Mouse (Mus musculus): ENCODE results near the gene Pde4b. TPM values are rescaled to one million over a fixed set of nuclear protein-coding genes. Genes with fewer than 3 reads are reported as not detected.

Pde4b gene
- polyA plus RNA-seq, 1 experiment: 21.1 TPM

DNA sequence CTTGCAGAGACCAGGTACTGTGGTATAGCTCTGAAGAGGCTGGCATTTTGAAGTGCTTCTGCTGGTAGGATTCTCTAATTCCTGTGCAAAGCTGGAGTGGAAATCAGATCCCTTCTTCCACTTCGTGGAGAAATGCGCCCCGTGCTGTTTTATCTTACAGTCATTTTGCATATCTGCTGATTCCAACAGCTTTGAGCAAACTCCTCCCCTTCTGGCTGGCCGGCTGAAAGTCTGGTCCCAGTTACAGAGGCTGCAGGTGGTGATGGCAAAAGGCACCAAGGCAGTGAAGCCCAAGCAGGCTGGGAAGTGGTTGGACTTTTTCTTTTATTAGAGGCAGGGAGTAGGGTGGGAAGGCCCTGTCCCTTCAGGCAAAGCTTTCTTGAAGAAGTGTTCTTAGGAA, 481.2 kb downstream of the Pde4b start:
- H3K27ac ChIP-seq (ENCODE audit: control insufficient read depth, insufficient read depth, low read length): peak overlapping the region; percentile 93
- no peaks in the 10 kb centered on the region for H3K36me3 ChIP-seq (ENCODE audit: control insufficient read depth, insufficient read depth, low read length)
- H3K4me3 ChIP-seq (ENCODE audit: control insufficient read depth, insufficient read depth, low read length): peak overlapping the region; percentile 34
- TF ChIP-seq CTCF (IDR thresholded peaks at IDR 0.05; ENCODE audit: borderline replicate concordance, control insufficient read depth, extremely low read depth, insufficient read depth, low read length, poor library complexity) (no peak), POLR2A (IDR thresholded peaks at IDR 0.05; ENCODE audit: control insufficient read depth, extremely low read depth, insufficient read depth, low read length, poor library complexity) (no peak)
- peak; percentile 61 for DNase-seq
- WGBS: 2% methylated on average over 4 of the region's 4 CpGs
- no peaks in the 10 kb centered on the region for H3K27me3 ChIP-seq (ENCODE audit: control insufficient read depth, insufficient read depth, low read length)
- peaks cover 25% of the 10 kb centered on the region for H3K4me1 ChIP-seq (replicated peaks; ENCODE audit: control insufficient read depth, insufficient read depth, low read length)

DNA sequence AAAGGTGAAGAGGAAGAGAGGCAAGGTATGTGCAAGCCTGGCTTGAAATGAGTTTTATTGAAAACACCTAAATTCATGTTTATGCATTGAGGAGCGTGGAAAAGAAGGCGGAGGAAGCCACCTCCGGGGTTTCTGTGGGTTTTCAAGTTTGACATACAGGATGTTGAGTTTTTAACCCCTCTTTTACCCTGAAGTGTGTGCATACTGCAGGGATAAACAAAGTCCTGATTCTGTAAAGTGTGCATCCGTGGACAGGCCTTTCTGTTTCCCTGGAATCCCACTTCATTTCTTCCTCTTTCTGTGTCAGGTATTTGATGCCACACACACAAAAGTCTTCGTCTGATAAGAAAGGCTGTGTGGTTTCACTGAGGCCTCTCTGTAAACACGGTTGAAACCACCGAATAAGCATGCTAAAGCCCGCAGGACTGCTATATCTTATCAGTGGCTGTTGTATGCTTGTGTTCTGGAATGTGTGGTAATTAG, 481.8 kb downstream of the Pde4b start:
- peak overlapping the region; percentile 93 for H3K27ac ChIP-seq (ENCODE audit: control insufficient read depth, insufficient read depth, low read length)
- TF ChIP-seq POLR2A (IDR thresholded peaks at IDR 0.05; ENCODE audit: control insufficient read depth, extremely low read depth, insufficient read depth, low read length, poor library complexity) (no peak), CTCF (IDR thresholded peaks at IDR 0.05; ENCODE audit: borderline replicate concordance, control insufficient read depth, extremely low read depth, insufficient read depth, low read length, poor library complexity) (no peak)
- peak overlapping the region; percentile 34; the same call in 1 of the 2 replicates for H3K4me3 ChIP-seq (ENCODE audit: control insufficient read depth, insufficient read depth, low read length)
- H3K36me3 ChIP-seq (ENCODE audit: control insufficient read depth, insufficient read depth, low read length): no peaks in the 10 kb centered on the region
- DNase-seq: peak; percentile 73
- H3K27me3 ChIP-seq (ENCODE audit: control insufficient read depth, insufficient read depth, low read length): no peaks in the 10 kb centered on the region
- peaks cover 30% of the 10 kb centered on the region for H3K4me1 ChIP-seq (replicated peaks; ENCODE audit: control insufficient read depth, insufficient read depth, low read length)
- WGBS: under 1% methylated on average over 8 of the region's 8 CpGs

DNA sequence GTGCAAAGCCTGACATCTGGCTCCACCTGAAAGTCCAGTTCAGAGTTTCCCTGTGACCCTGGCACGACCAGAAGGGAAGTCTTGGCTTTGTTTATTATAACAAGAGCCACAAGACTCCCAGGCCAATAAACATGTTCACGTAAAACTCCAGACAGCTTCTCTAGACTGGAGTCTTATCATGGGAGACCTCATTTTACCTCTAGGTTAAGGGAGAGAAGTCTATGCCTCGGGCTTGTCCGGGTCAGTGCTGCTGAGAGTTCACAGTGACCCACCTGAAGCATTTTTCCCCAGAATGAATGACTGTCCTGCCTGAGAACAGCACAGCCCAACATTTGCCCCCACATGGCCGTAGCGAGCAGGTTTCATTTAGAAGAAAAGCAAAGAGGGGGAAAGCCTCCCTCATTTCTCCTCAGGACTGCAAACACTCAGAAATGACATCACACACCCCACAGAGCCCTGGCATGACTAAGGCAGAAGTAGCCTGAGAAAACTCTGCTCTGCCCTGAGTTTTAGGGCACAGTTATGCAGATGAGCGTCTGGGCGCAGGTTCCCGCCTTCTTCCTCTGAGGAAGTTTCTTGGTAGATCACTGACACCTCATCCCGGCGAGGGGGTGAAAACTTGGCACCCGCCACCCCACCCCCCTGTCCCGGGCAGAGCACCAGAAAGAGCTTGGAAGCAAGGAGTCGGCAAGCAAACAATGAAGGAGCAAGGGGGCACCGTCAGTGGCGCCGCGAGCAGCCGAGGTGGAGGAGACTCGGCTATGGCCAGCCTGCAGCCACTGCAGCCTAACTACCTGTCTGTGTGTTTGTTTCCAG, 482.8 kb downstream of the Pde4b start:
- peak; percentile 77 for DNase-seq
- Histone ChIP-seq H3K36me3 (ENCODE audit: control insufficient read depth, insufficient read depth, low read length) (peaks cover 3% of the 10 kb centered on the region; the same call in 1 of the 2 replicates), H3K27me3 (ENCODE audit: control insufficient read depth, insufficient read depth, low read length) (no peaks in the 10 kb centered on the region), H3K4me1 (replicated peaks; ENCODE audit: control insufficient read depth, insufficient read depth, low read length) (peaks cover 39% of the 10 kb centered on the region), H3K4me3 (ENCODE audit: control insufficient read depth, insufficient read depth, low read length) (peak overlapping the region; percentile 72), H3K27ac (ENCODE audit: control insufficient read depth, insufficient read depth, low read length) (peak overlapping the region; percentile 100)
- WGBS: under 1% methylated on average over 20 of the region's 20 CpGs
- TF ChIP-seq CTCF (IDR thresholded peaks at IDR 0.05; ENCODE audit: borderline replicate concordance, control insufficient read depth, extremely low read depth, insufficient read depth, low read length, poor library complexity) (no peak), POLR2A (IDR thresholded peaks at IDR 0.05; ENCODE audit: control insufficient read depth, extremely low read depth, insufficient read depth, low read length, poor library complexity) (peak; percentile 30; the same call in 1 of the 2 replicates)

DNA sequence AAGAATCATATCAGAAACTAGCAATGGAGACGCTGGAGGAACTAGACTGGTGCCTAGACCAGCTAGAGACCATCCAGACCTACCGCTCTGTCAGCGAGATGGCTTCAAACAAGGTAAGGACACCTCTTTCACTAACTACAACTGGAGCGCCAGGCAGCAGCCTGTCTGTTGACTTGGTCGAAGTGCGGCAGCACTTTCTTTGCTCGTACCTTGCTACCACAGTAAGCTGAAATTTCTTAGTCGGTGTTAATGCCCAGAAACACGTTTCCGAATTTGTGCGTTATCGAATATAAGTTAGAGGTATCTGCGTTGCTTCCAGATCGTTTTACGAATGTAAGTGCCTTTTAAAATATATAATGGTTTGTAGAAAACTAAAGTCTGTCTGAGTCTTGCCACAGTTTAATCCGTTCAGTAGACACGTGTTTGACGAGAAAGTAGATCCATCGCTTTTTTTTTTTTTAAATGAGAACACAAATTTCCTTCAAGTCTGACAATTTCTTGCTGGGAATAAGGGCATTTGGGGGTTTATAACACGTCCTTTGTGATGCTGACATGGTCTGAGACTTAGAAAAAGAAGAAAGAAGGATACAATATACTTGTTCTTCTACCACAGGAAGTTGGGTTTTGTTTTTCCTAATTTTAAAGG, 483.5 kb downstream of the Pde4b start:
- peaks cover 39% of the 10 kb centered on the region for H3K4me1 ChIP-seq (replicated peaks; ENCODE audit: control insufficient read depth, insufficient read depth, low read length)
- peak overlapping the region; percentile 72 for H3K4me3 ChIP-seq (ENCODE audit: control insufficient read depth, insufficient read depth, low read length)
- WGBS: under 1% methylated on average over 20 of the region's 20 CpGs
- H3K27me3 ChIP-seq (ENCODE audit: control insufficient read depth, insufficient read depth, low read length): no peaks in the 10 kb centered on the region
- H3K27ac ChIP-seq (ENCODE audit: control insufficient read depth, insufficient read depth, low read length): peak overlapping the region; percentile 100
- peak; percentile 58 for DNase-seq
- no peak for TF ChIP-seq CTCF (IDR thresholded peaks at IDR 0.05; ENCODE audit: borderline replicate concordance, control insufficient read depth, extremely low read depth, insufficient read depth, low read length, poor library complexity)
- TF ChIP-seq POLR2A (IDR thresholded peaks at IDR 0.05; ENCODE audit: control insufficient read depth, extremely low read depth, insufficient read depth, low read length, poor library complexity): no peak
- peaks cover 3% of the 10 kb centered on the region; the same call in 1 of the 2 replicates for H3K36me3 ChIP-seq (ENCODE audit: control insufficient read depth, insufficient read depth, low read length)

DNA sequence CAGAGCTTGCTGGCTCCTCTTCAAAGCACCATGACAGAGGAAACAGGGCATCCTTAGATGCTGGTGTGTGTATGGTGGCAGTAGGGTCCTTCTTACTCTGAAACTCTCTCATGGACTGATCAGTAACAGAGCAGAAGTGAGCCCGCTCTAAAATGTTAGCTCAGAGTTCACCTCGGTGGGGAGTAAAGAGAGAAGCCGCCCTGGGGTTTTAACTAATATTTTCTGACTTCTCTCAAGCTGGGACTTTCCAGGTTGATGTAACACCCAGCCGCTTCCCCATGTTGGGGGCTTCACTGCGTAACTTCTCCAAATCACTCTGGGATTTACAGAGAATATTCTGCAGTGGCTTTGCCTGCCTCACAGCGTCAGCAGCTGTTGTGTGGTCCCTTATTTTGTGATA, 484.7 kb downstream of the Pde4b start:
- DNase-seq: peak; percentile 38
- Histone ChIP-seq H3K36me3 (ENCODE audit: control insufficient read depth, insufficient read depth, low read length) (peaks cover 3% of the 10 kb centered on the region; the same call in 1 of the 2 replicates), H3K4me1 (replicated peaks; ENCODE audit: control insufficient read depth, insufficient read depth, low read length) (peaks cover 37% of the 10 kb centered on the region), H3K27me3 (ENCODE audit: control insufficient read depth, insufficient read depth, low read length) (no peaks in the 10 kb centered on the region), H3K4me3 (ENCODE audit: control insufficient read depth, insufficient read depth, low read length) (peak overlapping the region; percentile 41), H3K27ac (ENCODE audit: control insufficient read depth, insufficient read depth, low read length) (peak overlapping the region; percentile 66)
- 4% methylated on average over 6 of the region's 6 CpGs for WGBS
- TF ChIP-seq POLR2A (IDR thresholded peaks at IDR 0.05; ENCODE audit: control insufficient read depth, extremely low read depth, insufficient read depth, low read length, poor library complexity): no peak

DNA sequence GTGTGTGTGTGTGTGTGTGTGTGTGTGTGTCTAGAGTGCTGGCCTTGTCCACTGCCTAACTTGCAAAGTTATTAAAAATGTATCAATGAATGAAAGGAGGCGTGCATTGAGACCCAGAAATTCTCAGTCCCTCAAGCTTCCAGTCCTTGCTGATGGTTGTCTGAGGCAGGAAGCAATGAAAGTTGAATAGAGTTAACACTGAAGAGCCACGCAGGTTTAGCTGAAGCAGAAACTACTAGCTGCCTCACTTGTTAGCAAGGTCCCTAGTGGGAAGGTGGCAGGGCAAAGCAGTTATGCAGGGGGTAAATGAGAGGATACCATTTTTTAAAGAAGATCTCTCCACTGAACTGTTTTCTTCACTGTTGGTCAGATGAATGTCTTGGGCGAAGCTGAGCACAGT, 485.2 kb downstream of the Pde4b start:
- Histone ChIP-seq H3K27ac (ENCODE audit: control insufficient read depth, insufficient read depth, low read length) (peak overlapping the region; percentile 66; the same call in 1 of the 2 replicates), H3K4me3 (ENCODE audit: control insufficient read depth, insufficient read depth, low read length) (no peak overlapping the region), H3K4me1 (replicated peaks; ENCODE audit: control insufficient read depth, insufficient read depth, low read length) (peaks cover 34% of the 10 kb centered on the region), H3K36me3 (ENCODE audit: control insufficient read depth, insufficient read depth, low read length) (peaks cover 3% of the 10 kb centered on the region; the same call in 1 of the 2 replicates), H3K27me3 (ENCODE audit: control insufficient read depth, insufficient read depth, low read length) (no peaks in the 10 kb centered on the region)
- TF ChIP-seq CTCF (IDR thresholded peaks at IDR 0.05; ENCODE audit: borderline replicate concordance, control insufficient read depth, extremely low read depth, insufficient read depth, low read length, poor library complexity) (no peak), POLR2A (IDR thresholded peaks at IDR 0.05; ENCODE audit: control insufficient read depth, extremely low read depth, insufficient read depth, low read length, poor library complexity) (no peak)
- DNase-seq: peak; percentile 30
- WGBS: 34% methylated on average over 3 of the region's 3 CpGs

Data from thymus, adult 2 months (tissue).